Mouse (Mus musculus) cortical plate, adult 2 months (tissue): ENCODE data around the gene Mre11a. TPM values are rescaled to one million over a fixed set of nuclear protein-coding genes. Genes with fewer than 3 reads are reported as not detected.

Experiments used
- H3K27ac ChIP-seq: fragments of 200-500 bp; 2 replicates; pipeline ENCODE4 v1.5.1; 2012; ENCODE audit warnings: low read length, control low read depth, inconsistent platforms; ENCODE audit not compliant: insufficient read depth
- H3K4me1 ChIP-seq: fragments of 200-500 bp; 2 replicates; pipeline ENCODE4 v1.6.1; 2011; ENCODE audit warnings: low read length; ENCODE audit not compliant: control insufficient read depth, insufficient read depth
- H3K4me3 ChIP-seq: fragments of 200-500 bp; 2 replicates; pipeline ENCODE4 v1.5.1; 2011; ENCODE audit warnings: mild to moderate bottlenecking, low read length, control low read depth; ENCODE audit not compliant: insufficient read depth
- CTCF ChIP-seq: fragments of 200-500 bp; IDR thresholded peaks from 2 replicates; pipeline ENCODE4 v1.5.1; 2011; ENCODE audit warnings: mild to moderate bottlenecking, control low read depth, low read length; ENCODE audit not compliant: insufficient read depth; ENCODE audit errors: extremely low read depth
- POLR2A ChIP-seq: fragments of 200-500 bp; IDR thresholded peaks from 2 replicates; pipeline ENCODE4 v1.6.1; 2011; ENCODE audit warnings: mild to moderate bottlenecking, low read length, control low read depth; ENCODE audit not compliant: insufficient read depth; ENCODE audit errors: extremely low read depth
- polyA plus RNA-seq: library from polyadenylated mRNA; depleted of rRNA; stranded (reverse); fragments of >200 nt; gene quantifications from 2 replicates; pipeline ENCODE4 v1.2.3, GENCODE M21; 2012; rRNA removed

The Mre11a gene
- polyA plus RNA-seq, 1 experiment, result 6.3 TPM

DNA sequence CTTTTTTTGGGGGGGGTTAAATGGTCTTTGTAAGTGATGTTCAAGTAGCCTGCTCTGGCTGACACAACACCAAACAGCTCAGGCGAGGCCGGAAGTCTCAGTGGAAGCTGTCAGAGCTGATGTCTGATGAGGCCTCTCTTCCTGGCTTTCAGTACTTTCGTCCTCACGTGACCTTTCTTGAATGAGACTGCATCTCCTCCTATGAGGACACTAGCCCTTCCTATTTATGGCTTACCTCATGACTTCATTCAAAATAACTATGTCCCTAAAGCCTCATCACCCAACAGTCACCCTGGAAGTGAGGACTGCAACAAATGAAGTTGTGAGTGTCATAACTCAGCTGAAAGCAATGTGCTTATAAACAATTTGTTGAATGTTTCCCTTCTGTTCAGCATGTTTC, 100.2 kb downstream of the Mre11a start:
- H3K4me1 ChIP-seq, result no peaks in the 10 kb centered on the region
- TF ChIP-seq POLR2A, result no peak
- TF ChIP-seq CTCF, result no peak

DNA sequence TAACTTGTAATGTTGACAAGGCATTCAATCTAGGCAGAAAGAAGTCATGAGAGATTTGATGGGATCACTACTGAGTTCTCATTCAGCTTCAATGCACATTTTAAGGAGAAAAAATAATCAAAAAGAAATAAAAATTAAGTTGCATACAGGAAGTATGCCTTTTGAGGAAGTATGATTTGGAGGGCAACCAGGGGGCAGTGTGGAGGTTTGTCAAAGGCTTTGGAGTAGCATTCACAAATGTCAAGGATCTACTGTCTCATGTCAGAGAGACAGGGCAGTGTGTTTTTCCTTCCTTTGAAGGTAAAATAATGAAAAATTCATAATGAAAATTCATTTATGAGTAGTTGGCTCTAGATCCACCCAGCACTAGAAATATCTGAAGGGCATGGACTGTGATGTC, 100.7 kb downstream of the Mre11a start:
- TF ChIP-seq CTCF (no peak), POLR2A (no peak)
- Histone ChIP-seq H3K27ac (no peak overlapping the region), H3K4me1 (no peaks in the 10 kb centered on the region), H3K4me3 (no peak overlapping the region)

More for the DNA sequence above, 100.2 kb downstream of the Mre11a start:
- no peak overlapping the region for H3K4me3 ChIP-seq
- no peak overlapping the region for H3K27ac ChIP-seq

DNA sequence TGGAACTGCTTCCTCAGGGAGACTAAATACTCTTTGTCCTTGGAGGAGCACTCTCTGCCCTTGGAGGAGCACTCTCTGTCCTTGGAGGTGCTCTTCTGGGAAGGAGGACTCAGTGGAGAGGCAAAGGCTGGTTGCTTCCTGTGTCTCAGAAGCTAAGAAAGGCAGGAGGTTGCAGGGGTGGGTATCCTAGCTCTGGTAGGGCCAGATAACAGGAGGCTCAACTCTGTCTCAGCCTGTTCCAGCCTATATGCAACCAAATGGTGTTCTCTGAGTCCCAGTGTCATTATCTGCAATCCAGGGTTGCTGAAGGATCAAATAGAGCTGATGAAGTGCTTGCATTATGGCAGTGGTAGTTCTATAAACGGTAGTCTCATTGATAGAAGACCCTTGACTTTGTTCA, 101.5 kb downstream of the Mre11a start:
- no peak for TF ChIP-seq POLR2A
- no peak for TF ChIP-seq CTCF
- no peak overlapping the region for H3K27ac ChIP-seq
- H3K4me3 ChIP-seq, result no peak overlapping the region
- H3K4me1 ChIP-seq, result no peaks in the 10 kb centered on the region

Other genes starting within 250 kb of the Mre11a start
- 8.0 TPM in 2 replicates for gene Amotl1, start 139.6 kb upstream of the Mre11a start, polyA plus RNA-seq
- gene Piwil4, start 43.9 kb upstream of the Mre11a start, polyA plus RNA-seq, result 0.06 TPM in 1 of 2 replicates, not detected in the other
- gene Fut4, start 32.3 kb upstream of the Mre11a start, polyA plus RNA-seq, result 0.11 and 0.15 TPM in 2 replicates
- 0.69 TPM in 1 of 2 replicates, not detected in the other for gene 1700012B09Rik, start 13.6 kb upstream of the Mre11a start, polyA plus RNA-seq
- gene Ankrd49, start 202 bp downstream of the Mre11a start, polyA plus RNA-seq, result 12.1 and 12.4 TPM in 2 replicates
- gene Gpr83, start 75.6 kb downstream of the Mre11a start, polyA plus RNA-seq, result 21.5 and 24.2 TPM in 2 replicates
- gene Izumo1r, start 119.3 kb downstream of the Mre11a start, polyA plus RNA-seq, result not detected in 2 replicates